Mouse (Mus musculus): ENCODE results near the gene Prss54.

- TF ChIP-seq EP300 (IDR thresholded peaks at IDR 0.05) (no peak), CTCF (IDR thresholded peaks at IDR 0.05) (no peak)
These were observed 33.1 kb downstream of the Prss54 start for GRCm38 (mm10) chr8:95543065-95543464.
